Mouse (Mus musculus) T-helper 1 cell (primary cell): ENCODE measurements at regions not wholly inside any gene's neighbourhood (a gene's known extent, or its start where the extent isn't known, plus 50 kb on each side); places are given as distances from the start of the nearest gene placed in this dataset.

Experiments
- in situ Hi-C: fragments of 300-600 bp; cut with MboI, MseI; formaldehyde crosslinking; loops from one replicate; pipeline ENCODE4 v1.15.1; 2025; ENCODE audit warnings: high pct_unique_total_duplicates

- in situ Hi-C loops, result no loop called here
These were observed 347.2 kb downstream of the Tmem232 start for GRCm38 (mm10) chr17:65193341-65193740.

GRCm38 (mm10) chr17:65192432-65193059, 348.0 kb downstream of the Tmem232 start:
- in situ Hi-C loops, result no loop called here

GRCm38 (mm10) chr17:65190839-65191591, 349.6 kb downstream of the Tmem232 start:
- in situ Hi-C loops, result no loop called here

- in situ Hi-C loops, result no loop called here
These were observed 345.3 kb upstream of the 4930583I09Rik start for GRCm38 (mm10) chr17:65181164-65181563.

- in situ Hi-C loops, result no loop called here
These were observed 339.9 kb upstream of the 4930583I09Rik start for GRCm38 (mm10) chr17:65175770-65176169.

- in situ Hi-C loops, result no loop called here
These were observed 338.2 kb upstream of the 4930583I09Rik start for GRCm38 (mm10) chr17:65174114-65174513.

- in situ Hi-C loops, result no loop called here
These were observed 337.4 kb upstream of the 4930583I09Rik start for GRCm38 (mm10) chr17:65173236-65173635.

GRCm38 (mm10) chr17:65170691-65171090, 334.8 kb upstream of the 4930583I09Rik start:
- in situ Hi-C loops, result no loop called here

GRCm38 (mm10) chr17:65169981-65170617, 334.2 kb upstream of the 4930583I09Rik start:
- in situ Hi-C loops, result loop anchor here (5.0 kb wide), 1 partner anchor 43 kb away; no protein-coding TSS in a partner anchor

- in situ Hi-C loops, result no loop called here
These were observed 310.5 kb upstream of the 4930583I09Rik start for GRCm38 (mm10) chr17:65146376-65146775.

- in situ Hi-C loops, result loop anchor here (10.0 kb wide), 1 partner anchor 1460 kb away; no protein-coding TSS in a partner anchor
These were observed 278.8 kb upstream of the 4930583I09Rik start for GRCm38 (mm10) chr17:65114651-65115050.

GRCm38 (mm10) chr17:65113121-65113520, 277.2 kb upstream of the 4930583I09Rik start:
- in situ Hi-C loops, result loop anchor here (10.0 kb wide), 1 partner anchor 1458 kb away; no protein-coding TSS in a partner anchor

- in situ Hi-C loops, result no loop called here
These were observed 269.8 kb upstream of the 4930583I09Rik start for GRCm38 (mm10) chr17:65105622-65106021.

GRCm38 (mm10) chr17:65101157-65101556, 265.3 kb upstream of the 4930583I09Rik start:
- in situ Hi-C loops, result no loop called here

- in situ Hi-C loops, result no loop called here
These were observed 246.4 kb upstream of the 4930583I09Rik start for GRCm38 (mm10) chr17:65082249-65082648.

- in situ Hi-C loops, result no loop called here
These were observed 245.9 kb upstream of the 4930583I09Rik start for GRCm38 (mm10) chr17:65081779-65082086.

GRCm38 (mm10) chr17:65081072-65081778, 245.4 kb upstream of the 4930583I09Rik start:
- in situ Hi-C loops, result no loop called here

- in situ Hi-C loops, result no loop called here
These were observed 239.0 kb upstream of the 4930583I09Rik start for GRCm38 (mm10) chr17:65074878-65075277.

- in situ Hi-C loops, result no loop called here
These were observed 235.2 kb upstream of the 4930583I09Rik start for GRCm38 (mm10) chr17:65071114-65071513.

GRCm38 (mm10) chr17:65066135-65066534, 230.3 kb upstream of the 4930583I09Rik start:
- in situ Hi-C loops, result no loop called here

GRCm38 (mm10) chr17:65056059-65056458, 220.2 kb upstream of the 4930583I09Rik start:
- in situ Hi-C loops, result no loop called here
